Mouse (Mus musculus): ENCODE results near the gene 1700093K21Rik. TPM values are rescaled to one million over a fixed set of nuclear protein-coding genes. Genes with fewer than 3 reads are reported as not detected.
"Not testable (repeated sequence)": the region's sequence is repeated elsewhere in the genome, so short reads cannot be mapped to it uniquely, and the experiment has no call there.

The 1700093K21Rik gene
- total RNA-seq (2022), result under 1 TPM in 1 of 4 experiments, not detected in 3; 0.55 TPM

DNA sequence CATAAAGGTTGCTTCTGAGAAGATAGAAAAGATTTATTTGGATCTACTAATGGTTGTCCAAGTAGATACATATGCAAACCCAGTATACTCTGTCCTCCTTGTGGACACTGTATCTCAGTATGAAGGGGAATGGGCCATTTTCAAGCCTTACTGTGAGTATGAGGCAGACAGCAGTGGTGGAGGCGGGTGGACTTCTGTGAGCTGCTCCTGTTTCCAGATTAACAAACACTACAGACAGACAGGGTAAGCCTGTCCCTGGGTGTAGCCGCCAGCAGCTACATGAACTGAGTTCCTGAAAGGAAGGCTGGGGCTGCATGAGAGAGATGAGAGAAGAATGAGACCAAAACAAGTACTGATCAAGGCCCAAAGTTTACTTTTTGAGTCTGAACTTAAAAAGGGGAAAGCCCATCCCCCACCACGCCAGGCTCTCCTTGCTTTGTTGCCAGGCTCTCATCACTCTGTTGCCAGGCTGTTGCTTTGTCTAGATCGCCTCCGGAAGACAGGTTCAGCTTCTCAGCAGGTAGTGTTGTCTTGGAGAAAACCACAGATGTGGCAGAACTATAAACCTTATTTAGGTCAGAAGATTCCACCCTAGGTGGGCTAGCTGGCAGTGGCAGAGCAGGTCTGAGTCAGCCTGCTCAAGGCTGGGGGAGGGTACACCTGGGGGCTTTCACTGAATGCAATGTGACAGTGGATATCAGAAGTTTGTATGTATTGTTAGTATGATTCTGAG lies at the start of gene 1700093K21Rik:
1700093K21Rik (minus strand) TSS at position 683 of the 733 bp plus-strand sequence.
- DNase-seq (ENCODE audit: low spot score in 2 of 2), result no peak

DNA sequence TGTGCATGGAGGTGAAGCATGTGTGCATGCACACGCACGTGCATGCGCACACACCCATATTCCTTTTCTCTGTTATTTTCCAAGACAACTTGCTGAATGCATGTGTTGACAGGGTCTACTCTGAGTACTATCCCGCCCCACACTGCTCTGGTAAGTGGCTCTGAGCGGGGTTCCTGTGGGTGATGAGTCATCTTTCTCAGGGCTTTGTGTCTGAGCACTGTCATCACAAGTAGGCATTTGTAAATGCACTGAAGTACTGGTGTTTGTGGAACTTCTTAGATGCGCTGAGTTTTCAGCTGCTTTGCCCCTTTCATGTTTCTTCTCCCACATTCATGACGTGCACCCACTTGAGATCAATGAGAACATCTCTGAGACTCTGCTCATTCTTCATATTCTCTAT lies 49.2 kb upstream of the 1700093K21Rik start:
- DNase-seq (ENCODE audit: low spot score in 2 of 2), result no peak

DNA sequence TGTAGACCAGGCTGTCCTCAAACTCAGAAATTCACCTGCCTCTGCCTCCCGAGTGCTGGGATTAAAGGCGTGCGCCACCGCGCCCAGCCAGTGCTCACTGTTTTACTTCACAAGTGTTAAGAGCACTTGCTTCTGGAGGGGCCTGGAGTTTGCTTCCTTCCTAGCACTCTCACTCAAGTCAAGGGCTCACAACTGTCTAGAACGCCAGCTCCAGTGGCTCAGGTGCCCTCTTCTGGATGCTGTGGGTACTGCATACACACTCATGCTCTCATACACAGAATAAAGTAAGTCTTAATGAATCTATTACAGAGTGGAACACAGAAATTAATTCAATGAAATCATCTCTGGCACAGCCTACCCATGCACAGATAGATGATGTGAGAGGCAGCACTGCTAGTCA lies 44.8 kb upstream of the 1700093K21Rik start:
- DNase-seq (ENCODE audit: low spot score in 2 of 2), result peak; percentile 56 to 69

DNA sequence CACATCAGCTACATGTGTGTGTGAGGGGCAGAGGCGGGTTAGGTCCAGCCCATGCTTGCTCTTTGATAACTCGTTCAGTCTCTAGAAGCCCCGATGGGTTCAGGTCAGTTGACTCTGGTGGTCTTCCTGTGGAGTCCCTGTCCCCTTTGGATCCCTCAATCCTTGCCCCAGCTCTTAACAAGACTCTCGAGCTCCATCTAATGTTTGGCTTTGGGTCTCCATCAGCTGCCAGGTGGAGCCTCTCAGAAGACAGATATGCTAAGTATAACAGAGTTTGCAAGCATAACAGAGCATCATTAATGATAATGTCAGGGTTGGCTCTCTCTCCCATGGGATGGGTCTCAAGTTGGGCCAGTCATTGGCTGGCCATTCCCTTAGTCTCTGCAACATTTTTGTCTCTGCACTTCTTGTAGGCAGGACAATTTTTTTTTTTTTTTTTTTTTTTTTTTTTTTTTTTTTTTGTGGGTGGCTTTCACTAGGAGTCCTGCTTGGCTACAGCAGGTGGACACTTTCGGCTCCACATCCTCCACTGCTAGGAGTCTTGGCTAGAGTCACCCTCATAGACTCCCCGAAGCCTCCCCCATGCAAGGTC lies 36.2 kb upstream of the 1700093K21Rik start:
- DNase-seq (ENCODE audit: low spot score in 2 of 2), result no peak

DNA sequence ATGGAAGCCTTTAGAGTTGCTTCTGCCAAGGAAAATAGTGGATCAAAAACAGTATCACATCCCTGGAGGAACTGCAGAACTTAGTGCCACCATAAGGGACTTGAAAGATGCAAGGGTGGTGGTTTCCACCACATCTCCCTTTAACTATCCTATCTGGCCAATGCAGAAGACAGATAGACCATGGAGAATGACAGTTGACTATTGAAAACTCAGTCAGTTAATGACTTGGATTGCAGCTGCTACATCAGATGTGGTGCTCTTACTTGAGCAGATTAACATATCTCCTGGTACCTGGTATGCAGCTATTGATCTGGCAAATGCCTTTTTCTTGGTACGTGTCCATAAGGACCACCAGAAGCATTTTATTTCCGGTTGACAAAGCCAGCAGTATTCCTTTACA lies 16.5 kb upstream of the 1700093K21Rik start:
- DNase-seq (ENCODE audit: low spot score in 2 of 2), result no peak

DNA sequence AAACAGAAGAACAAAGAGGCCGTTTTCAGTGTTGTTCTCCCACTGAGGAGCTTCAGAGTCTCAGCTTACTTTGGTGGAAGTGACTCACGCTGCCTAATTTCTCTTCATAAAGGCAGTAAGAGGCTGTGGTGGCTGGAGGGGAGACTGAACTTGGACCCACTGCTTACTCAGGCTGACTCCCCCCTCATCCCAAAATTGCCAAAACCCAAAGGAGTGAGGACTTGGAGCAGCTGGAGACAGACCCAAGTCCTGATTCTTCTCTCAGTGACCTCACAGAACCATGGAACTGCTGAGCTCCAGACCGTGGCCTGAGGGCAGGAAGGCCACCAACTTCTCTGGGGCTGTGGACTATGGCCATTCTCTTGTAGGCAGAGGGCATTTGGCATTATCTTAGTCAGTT lies 2.0 kb downstream of the 1700093K21Rik start:
- no peak for DNase-seq (ENCODE audit: low spot score in 2 of 2)

DNA sequence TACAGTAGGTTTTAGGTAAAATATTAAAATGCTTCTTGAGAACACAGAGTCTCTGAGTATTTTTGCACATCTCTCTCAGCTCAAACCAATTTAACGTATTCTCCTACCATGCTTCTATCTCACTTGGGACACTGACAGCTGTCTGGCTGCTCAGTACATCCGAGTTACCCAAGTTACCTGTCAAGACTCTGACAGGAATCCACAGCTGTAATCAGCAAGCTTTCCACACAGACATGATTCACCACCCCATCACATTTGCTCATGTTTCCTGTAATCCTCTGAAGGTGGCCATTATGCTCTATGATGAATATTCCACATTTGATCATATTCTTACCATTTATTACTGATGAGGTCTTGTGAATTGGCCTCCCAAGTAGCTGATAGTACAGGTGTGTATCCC lies 5.6 kb downstream of the 1700093K21Rik start:
- no peak for DNase-seq (ENCODE audit: low spot score in 2 of 2)

DNA sequence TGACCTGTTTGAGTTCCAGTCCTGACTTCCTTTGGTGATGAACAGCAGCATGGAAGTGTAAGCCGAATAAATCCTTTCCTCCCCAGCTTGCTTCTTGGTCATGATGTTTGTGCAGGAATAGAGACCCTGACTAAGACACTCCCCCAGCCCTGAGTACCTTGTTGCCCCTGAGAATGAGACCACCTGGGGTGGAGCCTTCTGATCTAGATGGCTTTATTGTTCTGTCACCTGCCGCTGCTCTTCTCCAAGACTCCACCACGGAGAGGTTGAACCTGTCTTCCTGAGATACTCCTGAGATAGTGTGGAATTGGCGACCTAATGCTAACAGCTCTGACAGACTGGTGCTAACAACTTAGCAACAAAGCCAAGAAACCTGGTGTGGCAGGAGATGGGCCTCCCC lies 6.2 kb downstream of the 1700093K21Rik start:
- not testable (repeated sequence) for DNase-seq (ENCODE audit: low spot score in 2 of 2)

DNA sequence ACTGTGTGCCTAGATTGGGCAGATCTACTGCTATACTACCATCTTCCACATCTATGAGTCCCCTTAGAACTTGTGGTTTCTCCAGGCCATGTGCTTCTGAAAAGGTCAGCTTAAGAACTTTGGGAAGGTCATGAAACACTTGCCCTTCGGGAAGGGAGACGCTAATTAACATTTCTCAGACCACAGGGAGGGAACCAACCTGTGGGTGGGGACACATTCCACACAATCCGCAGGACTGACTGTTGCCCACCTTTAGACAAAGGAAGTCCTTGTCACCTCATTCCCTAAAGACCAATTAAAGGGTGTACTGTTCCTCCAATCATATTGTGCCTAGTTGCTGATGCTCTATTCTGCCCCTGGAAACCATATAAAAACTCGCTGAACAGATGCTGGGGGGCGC lies 16.2 kb downstream of the 1700093K21Rik start:
- not testable (repeated sequence) for DNase-seq (ENCODE audit: low spot score in 2 of 2)

DNA sequence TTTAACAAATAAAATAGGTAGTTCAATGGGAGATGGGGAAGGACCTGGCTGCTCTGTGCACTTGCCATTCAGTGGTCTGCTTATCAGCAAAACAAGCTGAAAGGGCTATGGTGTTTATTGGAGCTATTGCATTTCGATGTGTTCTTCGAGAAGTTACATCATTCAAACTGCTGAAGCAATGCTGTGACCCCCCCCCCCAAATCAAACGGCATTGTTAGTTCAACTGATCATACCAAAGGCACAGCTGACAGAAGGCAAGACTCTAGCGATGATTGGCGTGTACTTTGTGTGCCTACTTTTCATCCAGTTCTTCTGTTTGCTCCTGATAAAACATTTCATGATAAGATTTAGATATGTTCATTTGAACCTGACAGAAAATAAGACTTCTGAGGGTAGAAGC lies 22.3 kb downstream of the 1700093K21Rik start:
- DNase-seq (ENCODE audit: low spot score in 2 of 2), result no peak

DNA sequence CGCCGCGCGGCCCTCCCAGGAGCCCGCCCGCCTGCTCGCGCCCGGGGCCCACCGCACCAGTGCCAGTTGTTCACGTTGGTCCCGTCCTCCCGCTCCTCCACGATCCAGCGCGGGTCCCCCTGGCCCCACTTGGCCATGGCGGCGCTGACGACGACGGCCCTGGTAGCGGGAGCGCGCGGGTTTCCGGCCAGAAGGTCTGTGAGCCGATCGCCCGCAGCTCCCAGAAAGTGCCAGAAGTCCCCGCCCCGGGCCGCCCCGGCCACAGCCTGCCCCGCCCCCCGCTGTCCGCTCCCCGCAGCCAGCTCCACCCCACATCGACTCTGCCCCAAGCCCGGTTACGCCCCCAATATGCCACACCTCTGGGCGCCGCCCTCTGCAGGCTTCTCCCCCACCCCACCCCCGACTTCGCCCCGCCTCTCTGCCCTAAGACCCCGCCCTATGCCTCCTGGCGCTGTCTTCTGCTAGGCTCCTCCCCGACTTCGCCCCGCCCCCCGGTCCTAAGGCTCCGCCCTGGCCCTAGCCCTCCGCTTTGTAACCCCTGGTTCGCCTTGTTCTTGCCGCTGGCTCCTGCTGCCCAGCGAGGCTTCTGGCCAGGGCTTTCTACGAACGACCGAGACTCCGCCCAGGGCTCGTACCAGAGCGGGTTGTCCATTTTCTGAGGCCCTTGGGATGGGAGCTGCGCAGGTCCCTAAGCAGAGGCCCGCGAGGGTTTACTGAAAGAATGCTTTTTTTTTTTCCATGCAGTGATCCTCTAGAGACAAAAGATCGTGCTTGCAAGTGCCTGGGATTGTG lies 23.0 kb downstream of the 1700093K21Rik start, which contains the start of gene Ahsa2:
Ahsa2 (minus strand) TSS at position 313 of the 792 bp plus-strand sequence.
- DNase-seq (ENCODE audit: low spot score in 2 of 2), result peak; percentile 89 to 93

DNA sequence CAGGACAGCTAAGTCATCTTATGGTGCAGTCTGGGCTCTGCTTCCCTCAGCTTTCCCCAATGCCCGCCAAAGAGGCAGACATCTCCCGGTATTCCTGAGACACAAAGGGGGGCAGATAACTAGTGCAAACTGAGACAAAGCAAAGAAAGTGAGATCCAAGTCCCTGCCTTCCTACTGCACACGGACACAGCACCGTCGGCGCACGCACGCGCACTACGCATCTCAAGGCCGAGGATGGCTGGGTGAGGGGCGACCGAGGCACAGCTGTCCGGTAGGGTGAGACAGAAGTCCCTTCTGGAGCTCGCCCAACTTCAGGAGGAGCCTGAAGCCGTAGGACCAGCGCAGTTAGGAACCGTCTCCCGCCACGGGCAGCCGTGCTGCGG lies 23.6 kb downstream of the 1700093K21Rik start:
- DNase-seq (ENCODE audit: low spot score in 2 of 2), result peak; percentile 50 to 52

DNA sequence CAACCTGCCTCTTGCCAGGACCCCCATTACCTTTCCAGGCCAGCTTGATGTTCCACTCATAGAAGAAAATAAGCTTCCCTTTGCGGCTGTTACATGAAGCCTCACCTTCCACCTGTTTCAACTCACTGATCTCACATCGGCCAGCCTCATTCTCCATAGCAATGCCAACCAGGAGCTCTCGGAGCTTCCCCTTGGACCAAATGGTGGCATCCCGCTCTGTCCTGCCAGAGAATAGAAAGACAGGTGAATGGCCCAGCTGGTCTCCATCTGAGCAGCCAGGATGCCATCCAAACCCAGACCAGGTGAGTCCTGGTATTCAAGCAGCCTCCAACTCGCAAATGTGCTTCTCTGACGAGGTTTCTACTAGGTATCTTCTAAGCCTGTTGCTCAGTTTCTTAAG lies 24.3 kb downstream of the 1700093K21Rik start:
- DNase-seq (ENCODE audit: low spot score in 2 of 2), result no peak

DNA sequence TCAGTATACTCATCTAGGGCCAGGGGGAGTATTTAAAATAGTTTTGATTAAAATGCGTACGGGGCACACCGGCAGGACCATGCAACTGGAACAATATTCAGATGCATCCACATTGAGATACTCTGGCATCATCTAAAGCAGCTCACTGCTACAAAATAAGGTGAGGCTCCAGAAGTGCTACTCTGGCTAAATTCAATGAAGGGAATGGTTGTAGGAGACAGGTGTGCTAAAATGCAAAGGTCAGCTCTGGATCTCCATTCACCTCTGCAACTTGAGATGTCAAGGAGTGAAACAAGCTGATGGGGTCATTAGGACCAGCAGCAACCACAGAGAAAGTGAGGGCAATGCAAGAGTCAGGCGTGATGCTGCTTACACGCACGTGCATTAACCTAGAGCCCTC lies 25.7 kb downstream of the 1700093K21Rik start:
- DNase-seq (ENCODE audit: low spot score in 2 of 2), result no peak

DNA sequence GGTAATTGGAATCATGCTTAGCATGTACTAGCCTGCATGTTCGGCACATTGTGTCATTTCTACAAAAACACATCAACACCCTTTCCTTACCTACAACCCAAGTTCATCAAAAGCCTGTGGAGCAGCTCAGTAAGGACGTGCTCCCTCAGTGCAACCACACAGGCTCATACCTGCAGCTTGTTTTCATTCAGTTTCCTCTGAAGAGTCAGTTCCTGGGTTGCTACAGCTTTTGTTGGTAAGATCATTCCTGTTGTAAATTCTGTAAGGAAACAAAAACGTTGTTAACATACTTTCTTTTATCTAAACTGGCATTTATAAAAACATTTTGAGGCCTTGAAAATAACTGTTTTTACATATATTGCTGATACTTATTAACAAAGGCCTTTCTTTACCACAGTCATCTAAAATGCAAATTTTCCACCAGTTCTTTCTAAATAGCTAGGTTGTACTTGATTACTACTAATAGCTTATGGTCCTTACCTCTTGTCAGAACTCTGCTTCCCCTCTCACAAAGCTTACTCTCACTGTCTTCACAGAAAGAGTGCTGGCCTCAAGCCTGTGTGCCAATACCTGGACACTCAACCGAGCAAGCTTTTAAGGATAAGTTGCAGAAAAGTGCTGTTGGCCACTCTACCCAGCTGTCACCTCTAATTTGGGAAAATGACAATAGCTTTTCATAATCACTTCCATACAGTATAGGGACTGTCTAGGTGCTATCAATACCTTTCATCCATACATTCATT lies 28.7 kb downstream of the 1700093K21Rik start:
- no peak for DNase-seq (ENCODE audit: low spot score in 2 of 2)

DNA sequence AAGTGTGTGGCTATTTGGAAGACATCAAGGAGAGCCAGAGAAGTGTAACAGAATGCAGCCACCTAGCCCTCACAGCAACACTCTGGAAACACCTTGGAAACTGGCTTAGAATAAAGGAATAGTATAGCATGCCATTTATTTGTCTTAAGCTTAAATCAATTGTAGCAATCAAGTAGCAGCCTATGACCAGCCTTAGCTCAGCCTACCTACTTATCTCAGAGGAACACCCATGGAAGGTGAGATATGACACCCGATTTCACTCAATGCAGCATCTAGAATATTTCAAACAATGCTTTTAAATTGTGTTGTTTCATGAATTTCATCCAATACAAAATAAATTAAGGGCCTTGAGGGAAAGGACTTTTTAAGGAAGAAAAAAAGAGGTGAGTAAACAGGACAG lies 31.0 kb downstream of the 1700093K21Rik start:
- no peak for DNase-seq (ENCODE audit: low spot score in 2 of 2)

Small RNAs within 50 kb of the gene (microRNA-seq; reads per million reads assigned to microRNA genes)
- 0 reads per million in 2 experiments for gene Gm47279

Other genes with a start within 250 kb of the 1700093K21Rik start
- 100 to 1,000 TPM in 2 of 4 experiments, 10 to 100 TPM in 2; 78.6 to 110 (median 94.6) TPM for gene Usp34, start 214.3 kb downstream of the 1700093K21Rik start, total RNA-seq (2022)
- gene Ahsa2, start 23.1 kb downstream of the 1700093K21Rik start, total RNA-seq (2022), result 10 to 100 TPM; 29.9 to 42.2 (median 35.0) TPM
- 10 to 100 TPM; 35.6 to 41.9 (median 37.1) TPM for gene 0610010F05Rik, start 112.5 kb upstream of the 1700093K21Rik start, total RNA-seq (2022)
- 10 to 100 TPM; 12.2 to 18.0 (median 15.9) TPM for gene Pus10, start 144.5 kb upstream of the 1700093K21Rik start, total RNA-seq (2022)
- 10 to 100 TPM; 18.2 to 29.2 (median 23.8) TPM for gene Pex13, start 144.8 kb upstream of the 1700093K21Rik start, total RNA-seq (2022)
- gene Rel, start 249.8 kb upstream of the 1700093K21Rik start, total RNA-seq (2022), result 1 to 10 TPM; 2.9 to 3.7 (median 3.4) TPM